Mouse (Mus musculus): ENCODE measurements around the gene Gm49383. TPM values are rescaled to one million over a fixed set of nuclear protein-coding genes. Genes with fewer than 3 reads are reported as not detected.
A peak's percentile ranks its signal among the peaks of the same experiment; 100 is the strongest.

The Gm49383 gene
- total RNA-seq, 2 experiments from 2014 or later: 4.1 to 27.0 TPM

DNA sequence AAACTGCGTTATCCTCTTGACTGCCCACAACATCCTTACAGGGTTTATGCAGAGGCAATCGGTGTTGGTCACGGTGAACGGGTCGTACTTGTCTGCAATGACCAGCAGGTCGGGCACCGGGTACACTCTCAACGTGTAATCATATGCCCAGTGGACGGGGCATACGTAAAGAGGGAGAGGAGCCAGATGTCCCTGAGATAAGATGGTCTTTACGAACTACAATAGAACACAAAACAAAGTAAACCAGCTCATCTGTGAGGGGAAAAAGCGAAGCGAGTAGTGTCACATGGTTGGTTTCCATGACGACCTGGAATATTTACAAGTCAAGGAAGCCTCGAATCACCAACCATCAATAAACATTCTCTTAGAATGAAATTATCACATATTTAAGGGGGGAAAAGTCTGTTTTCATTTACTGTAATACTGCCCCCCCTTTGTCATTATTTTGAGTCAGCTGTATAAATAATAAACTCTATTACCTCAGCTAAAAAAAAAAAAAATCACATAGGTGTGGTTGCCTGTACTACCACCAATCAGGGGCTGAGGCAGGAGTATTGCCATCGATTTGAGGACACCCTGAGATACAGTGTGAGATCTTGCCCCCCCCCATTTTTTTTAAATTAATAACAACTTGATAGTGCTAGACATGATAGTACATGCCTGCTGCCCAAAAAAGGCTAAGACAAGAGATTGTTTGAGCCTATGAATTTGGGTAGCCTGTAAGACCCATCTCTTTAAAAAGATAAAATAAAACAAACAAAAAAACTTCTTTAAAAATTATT is 7.3 kb upstream of the Gm49383 start, which contains the start of gene Gm49384:
TSS of gene Gm49384 (minus strand) at position 216 of the 782 bp plus-strand sequence.
- ATAC-seq (replicated peaks; ENCODE audit: poor library complexity, severe bottlenecking): no peak

DNA sequence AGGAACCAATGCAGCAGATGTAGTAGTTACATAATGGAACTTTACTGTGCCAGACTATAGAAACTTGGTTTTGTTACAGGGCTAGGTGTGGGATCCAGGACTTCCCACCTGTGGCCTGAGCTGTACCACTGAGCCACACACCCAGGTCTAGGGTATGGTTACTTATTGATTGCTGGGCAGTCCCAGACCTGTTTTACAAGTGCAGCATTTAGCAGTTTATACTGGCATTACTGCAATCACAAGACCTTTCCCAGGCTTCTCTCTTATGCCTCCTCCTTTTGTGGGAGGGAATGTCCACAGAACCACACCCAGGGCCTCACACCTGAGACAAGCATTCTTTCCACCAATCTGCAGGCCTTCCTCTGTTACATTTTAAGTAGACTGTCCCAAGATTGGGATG is 2.1 kb upstream of the Gm49383 start:
- no peak for ATAC-seq (replicated peaks; ENCODE audit: poor library complexity, severe bottlenecking)

DNA sequence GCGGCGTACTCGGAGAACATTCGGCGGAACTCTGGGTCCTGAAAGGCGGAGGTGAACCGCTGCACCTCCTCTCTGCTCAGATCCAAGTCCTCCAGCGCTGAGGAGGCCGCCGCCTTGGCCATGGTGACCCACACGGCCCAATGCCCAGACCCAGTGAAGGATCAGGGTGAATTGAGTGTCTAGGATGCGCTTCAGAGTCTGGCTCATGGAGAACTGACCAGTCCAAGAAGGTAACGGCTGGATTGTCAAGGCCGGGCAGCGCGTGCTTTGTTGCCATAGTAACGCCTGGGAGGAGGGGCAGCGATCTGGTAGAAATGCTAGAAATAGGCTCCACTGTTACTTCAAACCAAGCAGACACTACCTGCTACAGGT is 1.2 kb upstream of the Gm49383 start, which contains the start of gene Dnaaf2:
TSS of gene Dnaaf2 (minus strand) at position 266 of the 372 bp plus-strand sequence.
- ATAC-seq (replicated peaks; ENCODE audit: poor library complexity, severe bottlenecking): peak; percentile 21

DNA sequence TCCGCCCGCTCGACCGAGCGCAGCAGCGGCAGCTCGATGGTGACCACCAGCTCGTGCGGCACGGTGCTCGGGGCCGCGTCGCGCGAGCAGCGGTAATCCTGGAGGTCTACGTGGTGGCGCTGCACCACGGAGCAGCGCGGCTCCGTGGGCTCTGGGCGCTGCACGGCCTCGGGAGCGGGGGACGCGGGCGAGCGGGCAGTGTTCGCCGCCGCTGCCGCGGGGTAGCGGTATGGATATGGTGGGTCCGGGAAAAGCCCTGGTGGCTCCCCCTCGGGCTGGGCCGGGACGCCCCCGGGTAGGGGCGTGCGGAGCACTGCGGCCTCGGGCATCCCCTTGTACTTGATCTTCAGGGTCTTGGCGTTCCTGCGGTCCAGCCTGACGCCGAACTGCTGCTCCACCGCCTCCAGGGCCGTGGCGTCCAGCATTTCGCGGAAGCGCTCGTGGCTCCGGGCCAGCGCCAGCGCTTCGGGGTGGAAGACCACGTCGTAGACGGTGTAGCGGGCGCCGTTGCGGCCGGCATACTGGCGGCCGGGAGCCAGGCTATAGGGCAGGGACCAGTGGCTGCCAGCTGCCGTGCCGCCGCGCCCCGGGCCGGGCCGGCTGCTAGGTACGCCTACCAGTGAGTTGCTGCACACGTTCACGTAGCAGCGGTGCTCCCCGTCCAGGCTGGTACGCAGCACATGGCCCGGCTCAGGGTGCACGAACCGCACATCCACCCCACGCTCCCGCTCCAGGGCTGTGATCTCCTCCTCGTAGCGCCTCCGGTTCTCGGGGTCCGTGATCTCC is 667 bp upstream of the Gm49383 start:
- peak; percentile 59 for ATAC-seq (replicated peaks; ENCODE audit: poor library complexity, severe bottlenecking)

DNA sequence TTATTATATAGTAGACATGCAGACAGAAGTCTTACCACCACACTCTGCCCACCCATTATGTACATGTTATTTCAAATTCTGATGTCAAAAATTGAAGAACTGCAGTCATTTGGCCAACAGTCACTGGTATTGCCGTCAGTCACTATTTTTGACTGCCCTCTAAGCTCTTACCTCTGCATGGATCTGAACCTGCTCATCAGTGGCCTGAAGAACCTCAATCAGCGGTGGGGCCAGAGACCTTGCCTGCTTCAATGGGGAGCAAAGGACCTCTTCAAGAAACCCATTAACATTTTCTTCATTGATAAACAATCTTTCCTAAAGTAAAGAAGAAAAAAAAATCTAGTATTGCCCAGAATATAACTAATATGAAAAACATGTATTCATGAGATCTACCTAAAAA is 4.3 kb downstream of the Gm49383 start:
- ATAC-seq (replicated peaks; ENCODE audit: poor library complexity, severe bottlenecking): no peak

DNA sequence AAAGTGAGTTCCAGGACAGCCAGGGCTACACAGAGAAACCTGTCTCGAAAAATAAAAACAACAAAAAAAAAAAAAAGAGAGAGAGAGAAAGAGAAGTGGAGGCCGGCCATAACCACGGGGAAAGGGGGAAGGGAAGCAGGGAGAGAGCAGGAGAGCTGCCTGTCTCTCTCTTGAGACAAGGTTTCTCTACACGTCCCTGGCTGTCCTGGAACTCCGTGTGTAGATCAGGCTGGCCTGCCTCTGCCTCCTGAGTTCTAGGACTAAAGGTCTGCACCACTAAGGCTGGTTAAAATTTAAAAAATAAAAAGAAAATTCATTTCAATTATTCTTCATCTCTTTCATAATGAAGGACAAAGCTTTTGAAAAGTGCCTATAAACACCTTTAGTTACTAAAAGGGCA is 5.5 kb downstream of the Gm49383 start:
- ATAC-seq (replicated peaks; ENCODE audit: poor library complexity, severe bottlenecking): no peak

DNA sequence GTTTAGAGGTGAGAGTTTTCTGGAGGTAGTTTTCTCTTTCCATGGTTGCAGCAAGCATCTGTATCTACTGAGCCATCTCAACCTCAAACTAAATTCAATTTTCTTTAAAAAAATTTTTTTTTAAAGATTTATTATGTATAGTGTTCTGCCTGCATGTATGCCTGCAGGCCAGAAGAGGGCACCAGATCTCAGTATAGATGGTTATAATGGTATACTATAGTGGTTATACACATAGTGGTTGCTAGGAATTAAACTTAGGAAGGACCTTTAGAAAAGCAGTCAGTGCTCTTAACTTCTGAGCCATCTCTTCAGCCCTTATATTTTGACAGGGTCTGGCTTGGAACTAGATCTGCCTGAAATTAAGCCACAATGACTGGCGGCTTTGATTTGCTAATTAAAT is 6.4 kb downstream of the Gm49383 start:
- peak; percentile 64 for ATAC-seq (replicated peaks; ENCODE audit: poor library complexity, severe bottlenecking)

- no peak for ATAC-seq (replicated peaks; ENCODE audit: poor library complexity, severe bottlenecking)
Observed at GRCm38 (mm10) chr12:69190074-69190473, 6.8 kb downstream of the Gm49383 start.

DNA sequence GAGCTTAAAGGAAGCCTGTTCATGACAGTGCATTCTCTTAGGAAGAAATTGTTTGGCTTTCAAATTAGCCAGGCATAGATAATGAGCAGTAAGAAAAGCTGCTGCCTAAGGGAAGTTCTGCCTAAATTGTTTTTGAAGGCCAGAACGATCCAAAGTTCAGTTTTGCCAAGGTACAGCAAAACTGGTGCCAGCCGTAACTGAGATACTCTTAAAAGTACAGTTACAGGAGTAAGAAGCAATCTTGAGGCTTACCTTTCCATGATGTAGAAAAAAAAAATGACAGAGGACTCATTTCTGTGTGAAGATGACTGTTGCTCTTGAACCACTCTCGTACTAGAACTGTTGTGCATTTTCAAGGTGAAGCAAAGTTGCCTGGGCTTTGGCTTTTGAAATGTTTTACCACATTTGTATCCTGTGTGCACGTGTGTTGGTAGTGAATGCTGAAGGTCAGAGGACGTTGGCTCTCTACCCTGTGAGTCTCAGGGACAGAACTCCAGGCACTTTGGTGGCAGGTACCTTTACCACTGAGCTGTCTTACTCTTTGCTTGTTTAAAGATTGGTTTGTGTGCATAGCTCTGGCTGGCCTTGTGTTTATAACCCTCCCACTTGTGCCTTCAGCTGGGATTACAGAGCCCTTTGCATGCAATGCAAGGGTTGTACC is 10.0 kb downstream of the Gm49383 start:
- ATAC-seq (replicated peaks; ENCODE audit: poor library complexity, severe bottlenecking): no peak

GRCm38 (mm10) chr12:69185371-69185770 is 11.5 kb downstream of the Gm49383 start:
- ATAC-seq (replicated peaks; ENCODE audit: poor library complexity, severe bottlenecking): no peak

- ATAC-seq (replicated peaks; ENCODE audit: poor library complexity, severe bottlenecking): peak; percentile 43
Observed at GRCm38 (mm10) chr12:69184342-69185295, 12.3 kb downstream of the Gm49383 start.

DNA sequence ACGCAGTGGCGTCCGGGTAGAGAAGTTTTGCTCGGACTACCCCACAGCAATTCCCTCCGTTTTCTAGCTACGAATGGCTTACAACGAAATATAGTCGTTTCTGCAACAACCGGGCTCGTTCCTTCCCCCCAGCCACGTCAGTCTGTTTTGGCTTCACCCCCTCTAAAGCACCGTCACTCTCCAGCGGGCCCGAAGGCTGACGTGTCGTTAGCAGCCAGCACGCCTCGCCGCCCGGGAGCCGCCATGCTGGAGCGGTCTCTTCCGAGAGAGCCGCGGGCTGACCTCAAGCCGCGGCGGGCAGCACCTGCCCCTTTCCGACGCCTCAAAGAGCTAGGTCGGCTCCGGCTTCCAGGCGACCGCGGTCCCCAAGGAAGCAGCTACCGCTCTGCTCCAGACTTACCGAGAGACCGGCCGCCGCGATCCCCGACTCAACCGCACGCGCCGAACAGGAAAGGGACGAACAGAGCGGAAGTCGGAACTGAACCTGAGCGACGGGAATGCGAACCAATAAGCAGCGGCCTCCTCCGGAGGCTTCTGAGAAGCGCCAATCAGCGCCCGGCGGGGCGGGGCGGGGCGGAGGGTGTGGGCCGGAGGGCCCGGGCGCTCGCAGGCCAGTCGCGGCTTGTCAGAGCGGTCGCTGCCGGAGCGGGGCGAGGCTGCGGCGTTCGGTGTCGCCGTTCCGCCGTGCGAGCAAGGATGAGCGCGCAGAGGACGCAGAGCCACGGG is 13.2 kb downstream of the Gm49383 start, which contains the start of the genes Rpl36al and Mgat2:
TSS of gene Rpl36al (minus strand) at position 501 of the 726 bp plus-strand sequence.
TSS of gene Mgat2 (plus strand) at position 575 of the 726 bp plus-strand sequence.
- ATAC-seq (replicated peaks; ENCODE audit: poor library complexity, severe bottlenecking): peak; percentile 82

DNA sequence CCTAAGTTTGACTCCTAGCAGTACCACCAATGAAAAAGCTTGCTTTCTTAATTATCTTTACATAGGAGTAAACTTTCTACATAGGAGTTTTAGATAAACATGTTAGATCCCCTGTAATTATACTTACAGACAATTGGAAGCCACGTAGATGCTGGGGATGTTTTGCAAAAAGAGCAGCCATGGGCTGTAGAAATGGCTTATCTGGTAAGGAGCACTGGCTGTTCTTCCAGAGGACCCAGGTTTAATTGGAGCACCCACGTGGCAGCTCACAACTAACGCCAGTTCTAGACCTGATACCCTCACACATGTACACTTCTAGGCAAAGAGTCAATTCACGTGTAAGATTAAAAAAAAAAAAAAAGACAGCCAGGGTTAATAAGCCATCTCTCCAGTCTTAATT is 15.1 kb downstream of the Gm49383 start:
- no peak for ATAC-seq (replicated peaks; ENCODE audit: poor library complexity, severe bottlenecking)

- no peak for ATAC-seq (replicated peaks; ENCODE audit: poor library complexity, severe bottlenecking)
Observed at GRCm38 (mm10) chr12:69179371-69179770, 17.5 kb downstream of the Gm49383 start.

DNA sequence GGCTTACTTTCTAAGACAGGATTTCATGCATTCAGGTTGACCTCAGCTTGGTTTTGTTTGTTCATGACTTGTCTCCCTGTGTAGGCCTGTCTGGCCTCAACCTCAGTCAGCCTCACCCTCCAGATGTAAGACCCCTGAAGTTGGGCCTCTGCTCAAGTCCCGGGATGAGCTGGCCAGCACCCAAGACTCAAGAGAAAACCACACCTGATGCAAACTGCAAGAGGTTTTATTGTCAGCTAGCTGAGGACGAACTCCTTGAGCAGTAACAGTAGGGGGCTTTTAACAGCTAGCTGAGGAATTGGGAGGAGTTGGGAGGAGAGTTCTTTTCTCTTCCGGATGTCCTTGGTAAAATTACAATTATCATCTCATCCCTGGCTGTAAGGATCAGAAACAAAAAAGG is 19.4 kb downstream of the Gm49383 start:
- no peak for ATAC-seq (replicated peaks; ENCODE audit: poor library complexity, severe bottlenecking)

DNA sequence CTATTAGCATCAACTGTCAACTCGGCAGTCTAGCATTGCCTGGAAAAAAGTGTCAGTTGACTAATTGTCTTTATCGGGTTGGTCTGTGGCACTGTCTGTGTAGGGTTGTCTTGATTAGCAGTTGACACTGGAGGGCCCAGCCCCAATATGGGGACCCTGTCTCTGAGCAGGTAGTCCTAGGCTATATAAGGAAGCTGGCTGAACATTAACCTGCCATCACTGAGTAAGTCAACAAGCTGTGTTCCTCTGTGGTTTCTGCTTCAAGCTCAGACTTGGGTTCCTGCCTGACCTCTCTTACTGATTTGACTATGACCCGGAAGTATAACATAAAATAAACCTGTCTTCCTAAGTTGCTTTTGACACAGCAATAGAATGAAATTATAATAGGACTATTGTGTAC is 20.9 kb downstream of the Gm49383 start:
- ATAC-seq (replicated peaks; ENCODE audit: poor library complexity, severe bottlenecking): no peak

GRCm38 (mm10) chr12:69171307-69171706 is 25.6 kb downstream of the Gm49383 start:
- ATAC-seq (replicated peaks; ENCODE audit: poor library complexity, severe bottlenecking): no peak

DNA sequence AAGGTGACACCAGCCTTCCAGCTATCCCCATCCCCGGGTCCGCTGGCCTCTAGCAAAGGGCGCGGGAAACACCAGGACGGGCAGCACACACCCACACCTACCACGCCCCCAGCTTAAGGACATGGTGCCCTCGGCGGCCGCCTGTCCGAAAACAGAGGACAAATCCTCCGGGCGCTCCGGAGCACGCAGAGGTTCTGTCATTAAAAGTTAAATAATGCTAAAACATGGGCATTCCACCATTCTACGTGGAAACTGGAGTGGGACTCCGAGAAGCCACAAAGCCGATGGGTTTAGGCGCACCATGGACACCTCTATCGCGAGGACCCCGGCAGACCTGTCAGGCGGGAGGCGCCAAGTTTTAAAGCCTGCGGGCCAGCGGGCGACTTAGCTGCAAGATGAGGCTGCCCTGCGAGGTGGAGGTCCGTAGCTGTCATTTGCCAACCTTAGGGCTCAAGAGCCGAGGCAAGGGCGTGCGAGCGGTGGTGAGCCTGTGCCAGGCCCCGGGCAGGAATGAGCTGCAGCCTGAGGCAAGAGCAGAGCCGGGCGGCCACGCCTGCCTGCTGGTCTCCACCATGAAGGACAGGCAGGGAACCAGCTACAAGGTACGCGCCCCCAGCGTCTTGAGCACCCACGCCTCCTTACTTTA is 28.3 kb downstream of the Gm49383 start, which contains the start of gene Lrr1:
TSS of gene Lrr1 (plus strand) at position 354 of the 646 bp plus-strand sequence.
- ATAC-seq (replicated peaks; ENCODE audit: poor library complexity, severe bottlenecking): peak; percentile 91

Data from granulocyte monocyte progenitor cell, adult 5-6 weeks (primary cell).